Mouse (Mus musculus) lung, postnatal 10 days (tissue): ENCODE measurements around the gene App.

ENCODE experiments used
- DNase-seq: peaks from one replicate; pipeline ENCODE4 v3.0.0; 2021

The App gene

GRCm38 (mm10) chr16:85012695-85013094 lies 160.9 kb downstream of the App start:
- DNase-seq: no peak

- no peak for DNase-seq
Measured at GRCm38 (mm10) chr16:85012172-85012571, 161.4 kb downstream of the App start.

GRCm38 (mm10) chr16:85010651-85011050 lies 162.9 kb downstream of the App start:
- no peak for DNase-seq

- DNase-seq: no peak
Measured at GRCm38 (mm10) chr16:85008866-85009645, 164.5 kb downstream of the App start.

- DNase-seq: no peak
Measured at GRCm38 (mm10) chr16:85001939-85002556, 171.5 kb downstream of the App start.

GRCm38 (mm10) chr16:85000304-85000703 lies 173.3 kb downstream of the App start:
- DNase-seq: no peak

GRCm38 (mm10) chr16:84997551-84997950 lies 176.0 kb downstream of the App start:
- no peak for DNase-seq

GRCm38 (mm10) chr16:84995441-84995867 lies 178.1 kb downstream of the App start:
- DNase-seq: peak; percentile 76

- DNase-seq: no peak
Measured at GRCm38 (mm10) chr16:84992888-84993287, 180.7 kb downstream of the App start.

GRCm38 (mm10) chr16:84991011-84991410 lies 182.6 kb downstream of the App start:
- no peak for DNase-seq

GRCm38 (mm10) chr16:84989938-84990337 lies 183.6 kb downstream of the App start:
- DNase-seq: peak; percentile 47

- no peak for DNase-seq
Measured at GRCm38 (mm10) chr16:84989476-84989875, 184.1 kb downstream of the App start.

GRCm38 (mm10) chr16:84987724-84988287 lies 185.8 kb downstream of the App start:
- DNase-seq: no peak

GRCm38 (mm10) chr16:84986016-84986631 lies 187.4 kb downstream of the App start:
- no peak for DNase-seq

- DNase-seq: no peak
Measured at GRCm38 (mm10) chr16:84985340-84985739, 188.2 kb downstream of the App start.

GRCm38 (mm10) chr16:84983428-84983827 lies 190.1 kb downstream of the App start:
- DNase-seq: no peak

GRCm38 (mm10) chr16:84982589-84982988 lies 191.0 kb downstream of the App start:
- DNase-seq: no peak

GRCm38 (mm10) chr16:84978589-84978988 lies 195.0 kb downstream of the App start:
- no peak for DNase-seq

GRCm38 (mm10) chr16:84974176-84974518 lies 199.4 kb downstream of the App start:
- no peak for DNase-seq

GRCm38 (mm10) chr16:84973446-84974175 lies 200.0 kb downstream of the App start:
- no peak for DNase-seq

- peak; percentile 60 for DNase-seq
Measured at GRCm38 (mm10) chr16:84971535-84972330, 201.8 kb downstream of the App start.

- DNase-seq: no peak
Measured at GRCm38 (mm10) chr16:84969026-84969425, 204.5 kb downstream of the App start.
